Mouse (Mus musculus) neural tube, embryonic 15.5 days (tissue): ENCODE data around the gene Epha5. TPM values are rescaled to one million over a fixed set of nuclear protein-coding genes. Genes with fewer than 3 reads are reported as not detected.

Source experiments
- ATAC-seq: fragments of 200-750 bp; cut with Nextera tagmentation; 2 replicates; pipeline ENCODE4 v1.8.0; 2017; ENCODE audit warnings: mild to moderate bottlenecking, moderate TSS enrichment, moderate library complexity; ENCODE audit not compliant: low FRiP score
- H3K27ac ChIP-seq: fragments of 300-500 bp; sonication (generic); replicated peaks from 2 replicates; pipeline ENCODE4 v1.5.1; 2015; ENCODE audit warnings: mild to moderate bottlenecking, inconsistent platforms
- H3K27me3 ChIP-seq: fragments of 300-500 bp; sonication (generic); replicated peaks from 2 replicates; pipeline ENCODE4 v1.6.1; 2015; ENCODE audit warnings: inconsistent platforms
- H3K36me3 ChIP-seq: fragments of 300-500 bp; sonication (generic); 2 replicates; pipeline ENCODE4 v1.6.1; 2015; ENCODE audit warnings: inconsistent platforms
- H3K4me1 ChIP-seq: fragments of 300-500 bp; sonication (generic); 2 replicates; pipeline ENCODE4 v1.6.1; 2015; ENCODE audit warnings: inconsistent platforms
- H3K4me2 ChIP-seq: fragments of 300-500 bp; sonication (generic); 2 replicates; pipeline ENCODE4 v1.6.1; 2015; ENCODE audit warnings: inconsistent platforms, mild to moderate bottlenecking, moderate library complexity
- H3K4me3 ChIP-seq: fragments of 300-500 bp; sonication (generic); replicated peaks from 2 replicates; pipeline ENCODE4 v1.5.1; 2015; ENCODE audit warnings: mild to moderate bottlenecking, inconsistent platforms
- H3K9ac ChIP-seq: fragments of 300-500 bp; sonication (generic); replicated peaks from 2 replicates; pipeline ENCODE4 v1.6.1; 2015; ENCODE audit warnings: mild to moderate bottlenecking, inconsistent platforms
- H3K9me3 ChIP-seq: fragments of 300-500 bp; sonication (generic); replicated peaks from 2 replicates; pipeline ENCODE4 v1.6.1; 2016; ENCODE audit warnings: inconsistent platforms
- WGBS: fragments of 180-500 bp; shearing (Covaris S2); methylation state at CpG from one replicate; pipeline ENCODE4 v1.1.7; 2015; ENCODE audit warnings: mixed read lengths; 5-methylcytosine and 5-hydroxymethylcytosine counted together
- polyA plus RNA-seq: library from polyadenylated mRNA; unstranded; fragments of >200 nt; fragmentation: Nextera tagmentation; extraction: Ambion mirVana; gene quantifications from 2 replicates; pipeline ENCODE4 v1.2.1, GENCODE M21; 2015

Epha5 gene
- polyA plus RNA-seq: 49.2 and 58.8 TPM in 2 replicates

- under 1% methylated on average over 66 of the region's 67 CpGs for WGBS
- Histone ChIP-seq H3K27ac (peak within 1 kb of the TSS; percentile 88), H3K27me3 (peaks cover 6% of the 10 kb centered on the region; the same call in 1 of the 2 replicates), H3K4me1 (peaks cover 22% of the 10 kb centered on the region), H3K9me3 (no peaks in the 10 kb centered on the region), H3K9ac (peak within 1 kb of the TSS; percentile 75), H3K4me3 (peak within 1 kb of the TSS; percentile 72), H3K36me3 (no peaks in the 10 kb centered on the region), H3K4me2 (peak within 1 kb of the TSS; percentile 93)
- ATAC-seq: peak; percentile 94
Observed at GRCm38 (mm10) chr5:84417062-84417879, at the start of gene Epha5. Epha5 (minus strand) TSS chr5:84417382.

GRCm38 (mm10) chr5:84456216-84456615 is 39.0 kb upstream of the Epha5 start:
- no peaks in the 10 kb centered on the region for H3K27me3 ChIP-seq
- no peaks in the 10 kb centered on the region for H3K9me3 ChIP-seq
- H3K4me3 ChIP-seq: no peak overlapping the region
- WGBS: 27% methylated on average over 3 of the region's 3 CpGs
- no peaks in the 10 kb centered on the region for H3K36me3 ChIP-seq
- no peaks in the 10 kb centered on the region for H3K4me1 ChIP-seq
- H3K27ac ChIP-seq: no peak overlapping the region
- no peak overlapping the region for H3K9ac ChIP-seq
- H3K4me2 ChIP-seq: no peak overlapping the region
- ATAC-seq: no peak

DNA sequence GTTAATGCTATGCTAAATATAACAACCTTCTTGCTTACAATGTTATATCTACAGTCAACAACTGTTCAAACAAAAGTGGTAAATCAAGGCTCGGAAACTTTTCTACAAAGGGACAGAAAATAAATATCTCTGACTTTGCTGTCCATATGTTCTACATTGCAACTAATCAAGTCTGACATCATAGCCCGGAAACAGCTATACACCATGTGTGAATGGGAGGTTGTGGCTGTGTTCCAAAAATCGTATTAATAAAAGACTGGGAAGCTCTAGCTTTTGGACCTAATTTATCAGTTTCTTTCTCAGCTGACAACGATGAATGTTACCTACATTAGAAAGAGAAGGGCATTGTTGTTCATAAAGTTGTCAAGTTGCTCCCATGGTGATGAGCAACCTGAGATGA is 37.5 kb upstream of the Epha5 start:
- no peak overlapping the region for H3K27ac ChIP-seq
- H3K4me2 ChIP-seq: no peak overlapping the region
- no peak for ATAC-seq
- H3K36me3 ChIP-seq: no peaks in the 10 kb centered on the region
- H3K27me3 ChIP-seq: no peaks in the 10 kb centered on the region
- H3K9me3 ChIP-seq: no peaks in the 10 kb centered on the region
- 77% methylated on average over 4 of the region's 4 CpGs for WGBS
- no peak overlapping the region for H3K9ac ChIP-seq
- no peaks in the 10 kb centered on the region for H3K4me1 ChIP-seq
- no peak overlapping the region for H3K4me3 ChIP-seq

GRCm38 (mm10) chr5:84453839-84454238 is 36.7 kb upstream of the Epha5 start:
- no peak for ATAC-seq
- no peaks in the 10 kb centered on the region for H3K27me3 ChIP-seq
- no peak overlapping the region for H3K27ac ChIP-seq
- no peaks in the 10 kb centered on the region for H3K9me3 ChIP-seq
- H3K4me2 ChIP-seq: no peak overlapping the region
- 49% methylated on average over 2 of the region's 2 CpGs for WGBS
- no peak overlapping the region for H3K9ac ChIP-seq
- H3K36me3 ChIP-seq: no peaks in the 10 kb centered on the region
- H3K4me3 ChIP-seq: no peak overlapping the region
- no peaks in the 10 kb centered on the region for H3K4me1 ChIP-seq

DNA sequence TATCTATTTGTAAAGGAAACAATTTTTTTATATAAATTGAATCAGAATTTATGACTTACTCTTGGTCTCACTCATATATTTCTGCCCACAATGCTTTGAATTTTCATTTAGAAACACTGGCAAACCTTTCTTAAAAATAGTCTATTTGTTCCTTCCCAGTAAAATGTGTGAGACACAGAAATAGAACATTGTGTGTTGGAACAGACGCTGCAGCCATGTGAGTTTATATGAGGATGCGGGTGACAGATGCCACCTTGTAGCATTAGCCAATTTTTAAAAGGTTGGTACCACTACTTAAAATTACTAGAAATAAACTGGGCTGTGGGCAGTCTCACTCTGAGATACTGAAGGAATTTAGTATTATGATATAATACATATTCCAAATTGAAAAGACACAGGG is 23.1 kb upstream of the Epha5 start:
- Histone ChIP-seq H3K36me3 (no peaks in the 10 kb centered on the region), H3K4me3 (no peak overlapping the region), H3K9me3 (no peaks in the 10 kb centered on the region), H3K9ac (no peak overlapping the region), H3K27me3 (no peaks in the 10 kb centered on the region), H3K4me1 (no peaks in the 10 kb centered on the region), H3K4me2 (no peak overlapping the region), H3K27ac (no peak overlapping the region)
- ATAC-seq: no peak
- WGBS: 89% methylated on average over 2 of the region's 2 CpGs

DNA sequence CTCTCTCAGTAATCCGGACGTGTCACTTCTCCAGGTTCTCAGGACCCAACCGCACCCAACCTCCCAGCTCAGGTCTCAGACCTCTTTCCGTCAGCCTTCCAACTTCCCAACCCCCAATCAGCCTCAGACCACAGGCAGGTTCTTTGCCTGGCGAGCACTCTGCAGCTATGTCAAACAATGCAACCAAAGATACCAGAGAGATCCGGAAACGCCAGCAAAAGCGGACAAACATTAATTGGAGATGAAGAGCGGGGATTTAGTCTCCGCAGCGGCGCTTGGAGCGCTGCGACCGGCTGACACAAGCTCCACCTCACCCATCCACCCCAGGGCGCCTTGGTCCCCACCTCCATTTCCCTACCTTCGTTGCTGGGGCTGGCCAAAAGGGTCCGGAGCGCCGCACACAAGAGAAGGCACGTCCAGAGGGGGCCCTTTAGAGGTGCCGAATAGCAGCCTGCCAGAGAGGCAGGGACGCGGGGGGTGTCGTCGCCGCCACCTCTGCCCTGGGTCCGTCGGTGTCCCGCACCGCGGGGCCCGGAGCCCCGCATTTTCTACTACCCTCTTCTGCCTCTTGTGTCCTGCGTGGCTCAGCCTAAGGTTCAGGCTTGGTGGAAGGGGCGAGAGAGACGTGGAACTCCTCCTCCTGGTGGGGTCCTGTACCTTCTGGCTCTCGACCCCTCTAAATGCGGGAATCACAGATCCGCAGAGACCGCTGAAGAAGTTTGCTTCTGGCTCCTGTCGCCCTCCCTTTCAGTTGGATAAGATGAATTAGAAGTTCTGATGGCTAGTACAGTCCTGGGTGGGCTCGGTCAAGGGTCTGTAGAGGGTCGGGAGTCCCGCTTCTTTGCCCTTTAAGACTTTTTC is 991 bp downstream of the Epha5 start:
- H3K27me3 ChIP-seq: peaks cover 6% of the 10 kb centered on the region; the same call in 1 of the 2 replicates
- H3K4me3 ChIP-seq: peak overlapping the region; percentile 72
- no peaks in the 10 kb centered on the region for H3K9me3 ChIP-seq
- H3K4me2 ChIP-seq: peak overlapping the region; percentile 93
- H3K4me1 ChIP-seq: peaks cover 22% of the 10 kb centered on the region
- H3K27ac ChIP-seq: peak overlapping the region; percentile 88
- no peaks in the 10 kb centered on the region for H3K36me3 ChIP-seq
- H3K9ac ChIP-seq: peak overlapping the region; percentile 75
- WGBS: under 1% methylated on average over 38 of the region's 45 CpGs
- peak; percentile 21; the same call in 1 of the 2 replicates for ATAC-seq

GRCm38 (mm10) chr5:84414931-84415431 is 2.2 kb downstream of the Epha5 start:
- no peak for ATAC-seq
- Histone ChIP-seq H3K27me3 (peaks cover 6% of the 10 kb centered on the region; the same call in 1 of the 2 replicates), H3K9me3 (no peaks in the 10 kb centered on the region), H3K36me3 (no peaks in the 10 kb centered on the region), H3K4me2 (peak overlapping the region; percentile 93), H3K27ac (peak overlapping the region; percentile 88), H3K4me3 (peak overlapping the region; percentile 72), H3K9ac (peak overlapping the region; percentile 75), H3K4me1 (peaks cover 22% of the 10 kb centered on the region)
- 1% methylated on average over 8 of the region's 8 CpGs for WGBS

- no peak overlapping the region for H3K27ac ChIP-seq
- peaks cover 25% of the 10 kb centered on the region for H3K4me1 ChIP-seq
- no peaks in the 10 kb centered on the region for H3K36me3 ChIP-seq
- no peaks in the 10 kb centered on the region for H3K9me3 ChIP-seq
- peak overlapping the region; percentile 16 for H3K4me3 ChIP-seq
- 0% methylated on average over 1 of the region's 1 CpGs for WGBS
- H3K4me2 ChIP-seq: peak overlapping the region; percentile 41
- H3K27me3 ChIP-seq: peaks cover 10% of the 10 kb centered on the region; the same call in 1 of the 2 replicates
- ATAC-seq: no peak
- no peak overlapping the region for H3K9ac ChIP-seq
Observed at GRCm38 (mm10) chr5:84413026-84413425, 4.2 kb downstream of the Epha5 start.

DNA sequence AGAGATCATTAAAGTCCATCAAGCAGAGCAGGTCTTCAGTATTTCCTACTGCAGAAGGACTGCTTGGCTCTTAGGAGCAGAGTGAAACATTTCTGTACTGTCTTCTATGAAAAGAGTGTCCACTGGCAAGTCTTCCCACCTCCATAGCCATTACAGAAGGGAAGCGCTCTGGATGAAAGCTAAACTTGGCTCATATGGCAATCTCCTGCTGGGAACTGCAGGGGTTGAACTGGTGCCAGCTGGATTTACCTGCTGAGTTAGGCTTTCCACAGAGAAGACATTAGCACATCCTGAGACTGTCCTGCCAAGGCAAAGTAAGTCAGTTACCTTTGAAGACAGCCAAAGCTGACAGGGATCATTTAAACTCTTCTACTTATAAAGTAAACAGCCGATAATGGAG is 8.8 kb downstream of the Epha5 start:
- H3K36me3 ChIP-seq: no peaks in the 10 kb centered on the region
- peaks cover 5% of the 10 kb centered on the region; the same call in 1 of the 2 replicates for H3K4me1 ChIP-seq
- H3K27ac ChIP-seq: no peak overlapping the region
- H3K27me3 ChIP-seq: peaks cover 7% of the 10 kb centered on the region; the same call in 1 of the 2 replicates
- H3K9ac ChIP-seq: no peak overlapping the region
- H3K4me2 ChIP-seq: no peak overlapping the region
- 42% methylated on average over 2 of the region's 2 CpGs for WGBS
- no peak overlapping the region for H3K4me3 ChIP-seq
- H3K9me3 ChIP-seq: no peaks in the 10 kb centered on the region
- no peak for ATAC-seq

DNA sequence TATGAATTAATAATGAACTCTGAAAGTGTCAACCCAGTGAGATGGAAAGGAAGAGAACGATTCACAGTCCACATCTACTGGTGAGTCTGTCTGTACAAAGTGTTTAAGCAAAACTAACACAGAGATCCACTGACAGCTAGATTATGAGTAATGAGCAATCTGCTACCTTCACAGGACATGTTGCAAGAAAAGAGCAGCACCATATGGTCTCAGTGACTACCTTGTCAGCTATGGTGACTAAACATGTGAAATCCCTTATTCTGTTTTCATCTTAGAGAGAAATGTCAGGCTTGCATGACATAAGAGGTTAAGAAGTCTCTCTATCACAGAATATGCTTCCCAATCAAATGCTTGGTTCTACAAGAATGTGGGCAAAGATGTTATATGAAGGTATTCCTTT is 20.1 kb downstream of the Epha5 start:
- Histone ChIP-seq H3K4me3 (no peak overlapping the region), H3K4me2 (no peak overlapping the region), H3K36me3 (no peaks in the 10 kb centered on the region), H3K27me3 (no peaks in the 10 kb centered on the region), H3K9ac (no peak overlapping the region), H3K27ac (no peak overlapping the region), H3K4me1 (no peaks in the 10 kb centered on the region), H3K9me3 (no peaks in the 10 kb centered on the region)
- WGBS: 80% methylated on average over 1 of the region's 1 CpGs
- no peak for ATAC-seq

GRCm38 (mm10) chr5:84365334-84365733 is 51.8 kb downstream of the Epha5 start:
- Histone ChIP-seq H3K27ac (no peak overlapping the region), H3K9me3 (no peaks in the 10 kb centered on the region), H3K9ac (no peak overlapping the region), H3K4me3 (no peak overlapping the region), H3K4me2 (no peak overlapping the region), H3K36me3 (no peaks in the 10 kb centered on the region), H3K27me3 (no peaks in the 10 kb centered on the region), H3K4me1 (no peaks in the 10 kb centered on the region)
- ATAC-seq: no peak; the same call in 1 of the 2 replicates
- WGBS: 43% methylated on average over 5 of the region's 5 CpGs
